10 mouse cellular contexts compared by ENCODE assay signal in the genomic region with DNA sequence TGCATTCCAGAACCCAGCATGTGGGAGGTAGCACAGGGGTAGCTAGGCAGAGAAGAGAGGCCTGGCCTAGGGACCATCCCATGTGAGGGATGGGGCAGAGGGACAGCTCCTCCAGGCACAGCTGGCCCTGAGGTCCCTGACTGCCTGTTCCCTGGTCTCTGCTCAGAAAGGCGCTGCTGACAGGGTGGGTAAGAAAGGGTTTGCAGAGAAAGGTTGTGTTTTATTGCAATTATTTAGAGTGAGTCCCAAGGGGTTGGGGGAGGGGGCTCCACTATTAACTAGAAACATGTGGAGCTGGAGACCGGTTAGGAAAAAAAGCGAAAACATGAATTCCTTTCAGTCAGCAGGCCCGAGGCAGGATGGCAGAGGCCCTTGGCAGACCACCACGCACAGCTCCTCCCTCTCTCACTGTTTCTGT. TPM values are rescaled to one million over a fixed set of nuclear protein-coding genes. Genes with fewer than 3 reads are reported as not detected.
A peak's percentile ranks its signal among the peaks of the same experiment; 100 is the strongest.
DNase-seq lines count a peak whose midpoint lies in the region; ATAC-seq and TF ChIP-seq lines count a peak whose summit lies in the region.
"Had no signal": no experiment of that assay in that cellular context is flagged by ENCODE, and none has a peak within 500 bp of the region (broad histone marks: within the 10 kb centered on the region; RNA-seq: fewer than 3 reads in every experiment).

No protein-coding gene starts in this region.

- no peaks in the 10 kb centered on the region for H3K27me3 ChIP-seq in kidney, embryonic 15.5 days
- peaks cover 8% of the 10 kb centered on the region; the same call in 1 of the 2 replicates for H3K27me3 ChIP-seq in heart, embryonic 15.5 days
- no peaks in the 10 kb centered on the region for H3K27me3 ChIP-seq in limb, embryonic 14.5 days (ENCODE audit: control insufficient read depth, insufficient read depth, low read length)
- H3K27me3 ChIP-seq: liver, embryonic 13.5 days had no signal

- H3K4me2 ChIP-seq in kidney, embryonic 15.5 days = no peak overlapping the region
- no peak overlapping the region for H3K4me2 ChIP-seq in heart, embryonic 15.5 days
- H3K4me2 ChIP-seq in limb, embryonic 14.5 days (replicated peaks; ENCODE audit: low read depth, low read length, severe bottlenecking) = peak overlapping the region; percentile 39
- H3K4me2 ChIP-seq: liver, embryonic 13.5 days had no signal

- peaks cover 55% of the 10 kb centered on the region for H3K4me1 ChIP-seq in kidney, embryonic 15.5 days
- peaks cover 38% of the 10 kb centered on the region for H3K4me1 ChIP-seq in heart, embryonic 15.5 days (replicated peaks)
- H3K4me1 ChIP-seq in limb, embryonic 14.5 days (ENCODE audit: control insufficient read depth, insufficient read depth, low read length) = peaks cover 36% of the 10 kb centered on the region

- DNase-seq in kidney, postnatal 25 days = no peak
- peak; percentile 46 for DNase-seq in adipocyte (ENCODE audit: low spot score)
- DNase-seq in limb, embryonic 14.5 days (ENCODE audit: low spot score) = peak; percentile 84
- DNase-seq in left cerebral cortex, adult 18-20 months (ENCODE audit: low spot score in 2 of 2) = no peak
- no peak for DNase-seq in gastrocnemius, postnatal 14 days
- no peak for DNase-seq in adrenal gland, postnatal 36 days
- DNase-seq: liver, embryonic 13.5 days had no signal

- ATAC-seq in kidney, embryonic 15.5 days (replicated peaks; ENCODE audit: low FRiP score) = peak; percentile 61
- ATAC-seq in heart, embryonic 15.5 days (replicated peaks; ENCODE audit: insufficient number of reproducible peaks, insufficient read depth, low FRiP score, low read depth) = no peak; the same call in 1 of the 2 replicates
- ATAC-seq in limb, embryonic 14.5 days (ENCODE audit: low FRiP score, low read depth) = peak; percentile 78

- no peaks in the 10 kb centered on the region for H3K9me3 ChIP-seq in kidney, embryonic 15.5 days (replicated peaks)
- no peaks in the 10 kb centered on the region for H3K9me3 ChIP-seq in heart, embryonic 15.5 days (replicated peaks)
- H3K9me3 ChIP-seq in limb, embryonic 14.5 days (ENCODE audit: control insufficient read depth, low read length) = no peaks in the 10 kb centered on the region
- H3K9me3 ChIP-seq: G1E; liver, embryonic 13.5 days had no signal

- 0 out of 2 replicates have a peak overlapping the region, but pooled peaks have one; percentile 1 for H3K9ac ChIP-seq in kidney, embryonic 15.5 days
- H3K9ac ChIP-seq in heart, embryonic 15.5 days = no peak overlapping the region
- peak overlapping the region; percentile 45; the same call in 1 of the 2 replicates for H3K9ac ChIP-seq in limb, embryonic 14.5 days (ENCODE audit: low read depth, low read length, severe bottlenecking)
- H3K9ac ChIP-seq: liver, embryonic 13.5 days had no signal

- intact Hi-C loops in gastrocnemius, postnatal 14 days (cut with DNase I; ENCODE audit: low total_unique reads) = no loop called here

- H3K4me3 ChIP-seq in kidney, embryonic 15.5 days (replicated peaks) = no peak overlapping the region
- H3K4me3 ChIP-seq in heart, embryonic 15.5 days = no peak overlapping the region
- no peak overlapping the region for H3K4me3 ChIP-seq in limb, embryonic 14.5 days (replicated peaks; ENCODE audit: low read length)
- H3K4me3 ChIP-seq: liver, embryonic 13.5 days had no signal

- H3K36me3 ChIP-seq in kidney, embryonic 15.5 days = peaks cover 48% of the 10 kb centered on the region
- H3K36me3 ChIP-seq in heart, embryonic 15.5 days = peaks cover 4% of the 10 kb centered on the region; the same call in 1 of the 2 replicates
- peaks cover 41% of the 10 kb centered on the region for H3K36me3 ChIP-seq in limb, embryonic 14.5 days (ENCODE audit: control insufficient read depth, insufficient read depth, low read length)

- WGBS in kidney, embryonic 15.5 days = 50% methylated on average over 5 of the region's 5 CpGs
- WGBS in heart, embryonic 15.5 days = 60% methylated on average over 5 of the region's 5 CpGs
- 13% methylated on average over 5 of the region's 5 CpGs for WGBS in limb, embryonic 14.5 days

- peak; percentile 24; the same call in 1 of the 2 replicates for TF ChIP-seq POLR2A in limb, embryonic 14.5 days (IDR thresholded peaks at IDR 0.05; ENCODE audit: borderline replicate concordance, extremely low read depth, insufficient read depth, insufficient read length)

- H3K27ac ChIP-seq in kidney, embryonic 15.5 days = peak overlapping the region; percentile 89
- H3K27ac ChIP-seq in heart, embryonic 15.5 days = peak overlapping the region; percentile 75
- H3K27ac ChIP-seq in limb, embryonic 14.5 days (replicated peaks; ENCODE audit: low read depth, low read length) = peak overlapping the region; percentile 94
- H3K27ac ChIP-seq: liver, embryonic 13.5 days had no signal

RNA-seq across cellular contexts. Expression of a gene that starts 7.1 kb away (rescaled TPM):
- polyA plus RNA-seq in kidney, embryonic 15.5 days (2015; fragmentation: Nextera tagmentation; extraction: Ambion mirVana) = 20.0 and 20.6 TPM in 2 replicates
- polyA plus RNA-seq in heart, embryonic 15.5 days (2015; fragmentation: Nextera tagmentation; extraction: Ambion mirVana) = 7.7 and 10.9 TPM in 2 replicates
- polyA plus RNA-seq in limb, embryonic 14.5 days (2012; rRNA removed) = 28.5 and 30.0 TPM in 2 replicates
- polyA plus RNA-seq in limb, embryonic 14.5 days (2014; fragmentation: Nextera tagmentation; extraction: Ambion mirVana) = 17.8 and 21.5 TPM in 2 replicates
- total RNA-seq in left cerebral cortex, adult 18-20 months (2021) = 1 to 10 TPM; 4.1 to 7.4 TPM
- total RNA-seq in gastrocnemius, postnatal 14 days (2021) = 1 to 10 TPM; 2.2 to 3.6 TPM
- total RNA-seq in adrenal gland, postnatal 36 days (2021) = 1 to 10 TPM; 7.8 TPM

RNA-seq across cellular contexts. Expression of a gene that starts 7.2 kb away (rescaled TPM):
- polyA plus RNA-seq in kidney, embryonic 15.5 days (2015; fragmentation: Nextera tagmentation; extraction: Ambion mirVana) = 60.8 and 71.0 TPM in 2 replicates
- polyA plus RNA-seq in heart, embryonic 15.5 days (2015; fragmentation: Nextera tagmentation; extraction: Ambion mirVana) = 39.0 and 56.0 TPM in 2 replicates
- 162 and 199 TPM in 2 replicates for polyA plus RNA-seq in limb, embryonic 14.5 days (2012; rRNA removed)
- polyA plus RNA-seq in limb, embryonic 14.5 days (2014; fragmentation: Nextera tagmentation; extraction: Ambion mirVana) = 62.9 and 70.6 TPM in 2 replicates
- 100 to 1,000 TPM; 136 to 153 TPM for total RNA-seq in left cerebral cortex, adult 18-20 months (2021)
- 10 to 100 TPM; 50.6 to 53.0 TPM for total RNA-seq in gastrocnemius, postnatal 14 days (2021)
- total RNA-seq in adrenal gland, postnatal 36 days (2021) = 100 to 1,000 TPM in 1 of 2 experiments, 10 to 100 TPM in 1; 79.2 to 103 TPM

RNA-seq across cellular contexts. Expression of a gene that starts 10.5 kb away (rescaled TPM):
- 101 and 106 TPM in 2 replicates for polyA plus RNA-seq in kidney, embryonic 15.5 days (2015; fragmentation: Nextera tagmentation; extraction: Ambion mirVana)
- 55.5 and 61.4 TPM in 2 replicates for polyA plus RNA-seq in heart, embryonic 15.5 days (2015; fragmentation: Nextera tagmentation; extraction: Ambion mirVana)
- polyA plus RNA-seq in limb, embryonic 14.5 days (2012; rRNA removed) = 56.2 and 65.0 TPM in 2 replicates
- 60.1 and 71.5 TPM in 2 replicates for polyA plus RNA-seq in limb, embryonic 14.5 days (2014; fragmentation: Nextera tagmentation; extraction: Ambion mirVana)
- 10 to 100 TPM; 47.3 to 52.7 TPM for total RNA-seq in left cerebral cortex, adult 18-20 months (2021)
- total RNA-seq in gastrocnemius, postnatal 14 days (2021) = 10 to 100 TPM; 36.2 to 46.3 TPM
- total RNA-seq in adrenal gland, postnatal 36 days (2021) = 10 to 100 TPM; 48.0 to 88.5 TPM

RNA-seq across cellular contexts. Expression of a gene that starts 18.7 kb away (rescaled TPM):
- polyA plus RNA-seq in kidney, embryonic 15.5 days (2015; fragmentation: Nextera tagmentation; extraction: Ambion mirVana) = 0.35 and 0.43 TPM in 2 replicates
- 0.26 TPM in 1 of 2 replicates, not detected in the other for polyA plus RNA-seq in heart, embryonic 15.5 days (2015; fragmentation: Nextera tagmentation; extraction: Ambion mirVana)
- polyA plus RNA-seq in limb, embryonic 14.5 days (2012; rRNA removed) = 0.47 and 0.58 TPM in 2 replicates
- polyA plus RNA-seq in limb, embryonic 14.5 days (2014; fragmentation: Nextera tagmentation; extraction: Ambion mirVana) = 0.33 and 0.41 TPM in 2 replicates
- total RNA-seq in left cerebral cortex, adult 18-20 months (2021) = 1 to 10 TPM; 2.1 TPM
- total RNA-seq in gastrocnemius, postnatal 14 days (2021) = not detected
- not detected for total RNA-seq in adrenal gland, postnatal 36 days (2021)
- total RNA-seq: G1E had no signal
- polyA plus RNA-seq: G1E had no signal

RNA-seq across cellular contexts. Expression of a gene that starts 29.9 kb away (rescaled TPM):
- polyA plus RNA-seq in kidney, embryonic 15.5 days (2015; fragmentation: Nextera tagmentation; extraction: Ambion mirVana) = 23.9 and 27.6 TPM in 2 replicates
- polyA plus RNA-seq in heart, embryonic 15.5 days (2015; fragmentation: Nextera tagmentation; extraction: Ambion mirVana) = 12.5 and 18.1 TPM in 2 replicates
- 91.4 and 112 TPM in 2 replicates for polyA plus RNA-seq in limb, embryonic 14.5 days (2012; rRNA removed)
- polyA plus RNA-seq in limb, embryonic 14.5 days (2014; fragmentation: Nextera tagmentation; extraction: Ambion mirVana) = 29.9 and 31.8 TPM in 2 replicates
- total RNA-seq in left cerebral cortex, adult 18-20 months (2021) = 10 to 100 TPM; 41.4 to 45.5 TPM
- total RNA-seq in gastrocnemius, postnatal 14 days (2021) = 10 to 100 TPM; 13.9 to 16.3 TPM
- 10 to 100 TPM; 47.5 to 51.1 TPM for total RNA-seq in adrenal gland, postnatal 36 days (2021)

Comparison
In these comparisons a context has a peak if more than half of its experiments do, and no peak if none do; other contexts are left out.
1. DNase-seq: peak in adipocyte (single experiment) and limb, embryonic 14.5 days (single experiment); none in kidney, postnatal 25 days (0 of 2), left cerebral cortex, adult 18-20 months (0 of 2), gastrocnemius, postnatal 14 days (single experiment) and adrenal gland, postnatal 36 days (0 of 2).
2. Peak in every context shown above with its lines, with median percentiles within 50 percentile points of each other: H3K27ac ChIP-seq.